Comparison of ENCODE assay signal across 8 mouse cellular contexts in the genomic region with DNA sequence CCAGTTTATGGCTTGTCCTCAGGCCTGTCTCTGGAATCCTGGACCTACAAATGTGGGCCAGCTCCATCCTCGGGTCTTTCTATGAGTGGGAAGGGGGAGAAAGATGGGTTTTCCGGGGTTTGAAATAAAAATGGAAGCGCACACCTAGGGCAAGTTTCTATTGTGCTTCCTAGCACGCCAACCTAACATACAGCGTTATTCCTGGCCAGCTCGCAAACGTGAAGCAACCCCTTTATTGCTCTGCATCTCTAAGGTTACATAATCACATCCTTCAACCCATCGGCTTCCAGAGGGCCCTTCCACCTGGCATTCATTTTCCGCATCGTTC. TPM values are rescaled to one million over a fixed set of nuclear protein-coding genes. Genes with fewer than 3 reads are reported as not detected.
DNase-seq lines count a peak whose midpoint lies in the region; ATAC-seq and TF ChIP-seq lines count a peak whose summit lies in the region.

No protein-coding gene starts in this region.

- peak overlapping the region; percentile 58 for H3K4me3 ChIP-seq in heart, embryonic 11.5 days (ENCODE audit: low read depth, low read length)
- H3K4me3 ChIP-seq in E14TG2a.4 (replicated peaks; ENCODE audit: low read length): peak overlapping the region; percentile 86; the same call in 1 of the 2 replicates
- H3K4me3 ChIP-seq in forebrain, postnatal 0 days (ENCODE audit: low read depth, low read length): peak overlapping the region; percentile 46
- peak overlapping the region; percentile 56 for H3K4me3 ChIP-seq in liver, embryonic 16.5 days (ENCODE audit: low read depth, low read length)

- H3K4me1 ChIP-seq in heart, embryonic 11.5 days (ENCODE audit: control insufficient read depth, insufficient read depth, low read length): 0 out of 2 replicates have a peak, but pooled peaks cover 2% of the 10 kb centered on the region
- H3K4me1 ChIP-seq in E14TG2a.4 (replicated peaks; ENCODE audit: low read depth, low read length): peaks cover 29% of the 10 kb centered on the region
- peaks cover 8% of the 10 kb centered on the region; the same call in 1 of the 2 replicates for H3K4me1 ChIP-seq in forebrain, postnatal 0 days (ENCODE audit: insufficient read depth)
- no peaks in the 10 kb centered on the region; the same call in 1 of the 2 replicates for H3K4me1 ChIP-seq in liver, embryonic 16.5 days (ENCODE audit: control insufficient read depth, low read depth, low read length)

- intact Hi-C loops in heart, postnatal 36 days (cut with DNase I): loop anchor here (5.0 kb wide), 2 partner anchors 46 to 411 kb away; no protein-coding TSS in a partner anchor

- H3K9me3 ChIP-seq in heart, embryonic 11.5 days (replicated peaks; ENCODE audit: control insufficient read depth, low read length): no peaks in the 10 kb centered on the region
- no peaks in the 10 kb centered on the region for H3K9me3 ChIP-seq in E14TG2a.4 (ENCODE audit: low read length)
- H3K9me3 ChIP-seq in forebrain, postnatal 0 days (ENCODE audit: low read length): no peaks in the 10 kb centered on the region
- no peaks in the 10 kb centered on the region for H3K9me3 ChIP-seq in liver, embryonic 16.5 days (replicated peaks; ENCODE audit: control insufficient read depth, low read length)

- H3K27me3 ChIP-seq in heart, embryonic 11.5 days (ENCODE audit: control insufficient read depth, insufficient read depth, low read length): peaks cover 22% of the 10 kb centered on the region; the same call in 1 of the 2 replicates
- peaks cover 36% of the 10 kb centered on the region for H3K27me3 ChIP-seq in E14TG2a.4 (ENCODE audit: insufficient read depth, low read length)
- peaks cover 19% of the 10 kb centered on the region; the same call in 1 of the 2 replicates for H3K27me3 ChIP-seq in forebrain, postnatal 0 days (ENCODE audit: insufficient read depth, low read length)
- peaks cover 37% of the 10 kb centered on the region for H3K27me3 ChIP-seq in liver, embryonic 16.5 days (ENCODE audit: control insufficient read depth, insufficient read depth, low read depth, low read length)

- 20% methylated on average over 10 of the region's 10 CpGs for WGBS in heart, embryonic 11.5 days (ENCODE audit: insufficient replicate concordance)
- 13% methylated on average over 10 of the region's 10 CpGs for WGBS in forebrain, postnatal 0 days
- 21% methylated on average over 10 of the region's 10 CpGs for WGBS in liver, embryonic 16.5 days (ENCODE audit: insufficient replicate concordance)

- peak overlapping the region; percentile 97 for H3K4me2 ChIP-seq in heart, embryonic 11.5 days
- H3K4me2 ChIP-seq in forebrain, postnatal 0 days (ENCODE audit: low read depth): peak overlapping the region; percentile 92
- peak overlapping the region; percentile 72 for H3K4me2 ChIP-seq in liver, embryonic 16.5 days (ENCODE audit: low read depth, low read length)

- DNase-seq in heart, postnatal 36 days: no peak
- DNase-seq in forebrain, postnatal 0 days: no peak
- no peak for DNase-seq in c-Kit-positive CD71-positive TER-119-positive erythroid progenitor cells, embryonic 14.5 days (ENCODE audit: low spot score)
- DNase-seq in adrenal gland, adult 18-20 months (ENCODE audit: low spot score in 2 of 2): no peak

- no peaks in the 10 kb centered on the region for H3K36me3 ChIP-seq in heart, embryonic 11.5 days (ENCODE audit: control insufficient read depth, insufficient read depth, low read length)
- H3K36me3 ChIP-seq in E14TG2a.4 (ENCODE audit: insufficient read depth, low read length): no peaks in the 10 kb centered on the region
- H3K36me3 ChIP-seq in forebrain, postnatal 0 days (ENCODE audit: insufficient read depth): no peaks in the 10 kb centered on the region
- H3K36me3 ChIP-seq in liver, embryonic 16.5 days (ENCODE audit: control insufficient read depth, insufficient read depth): no peaks in the 10 kb centered on the region

- no peak overlapping the region for H3K27ac ChIP-seq in heart, embryonic 11.5 days (ENCODE audit: low read depth, low read length)
- no peak overlapping the region for H3K27ac ChIP-seq in forebrain, postnatal 0 days (ENCODE audit: low read depth, low read length)
- no peak overlapping the region for H3K27ac ChIP-seq in liver, embryonic 16.5 days (ENCODE audit: low read length)

- no peak for TF ChIP-seq CTCF in E14TG2a.4 (conservative IDR thresholded peaks at IDR 0.05; ENCODE audit: low read length)
- no peak for TF ChIP-seq CTCF in forebrain, postnatal 0 days (IDR thresholded peaks at IDR 0.05; ENCODE audit: low read depth)

- H3K9ac ChIP-seq in heart, embryonic 11.5 days (ENCODE audit: low read depth, low read length): no peak overlapping the region
- 0 out of 2 replicates have a peak overlapping the region, but pooled peaks have one; percentile 39 for H3K9ac ChIP-seq in forebrain, postnatal 0 days
- H3K9ac ChIP-seq in liver, embryonic 16.5 days (ENCODE audit: low read depth, low read length): no peak overlapping the region

- no peak for ATAC-seq in heart, embryonic 11.5 days (replicated peaks; ENCODE audit: insufficient number of reproducible peaks, low FRiP score, low TSS enrichment)
- ATAC-seq in forebrain, postnatal 0 days: no peak
- ATAC-seq in liver, embryonic 16.5 days (ENCODE audit: low read depth): no peak
- ATAC-seq in monocyte, adult 5-6 weeks (replicated peaks; ENCODE audit: insufficient number of reproducible peaks, low FRiP score, low TSS enrichment, poor library complexity, severe bottlenecking): no peak

RNA-seq across cellular contexts. Expression of a gene that starts 0.5 kb away (rescaled TPM):
- not detected in 2 replicates for polyA plus RNA-seq in heart, embryonic 11.5 days (2014; fragmentation: Nextera tagmentation; extraction: Ambion mirVana)
- total RNA-seq in heart, postnatal 36 days (2021): not detected
- total RNA-seq in forebrain, postnatal 0 days (2014; rRNA removed): 0.62 and 0.90 TPM in 2 replicates
- 0.21 and 0.31 TPM in 2 replicates for polyA plus RNA-seq in forebrain, postnatal 0 days (2015; fragmentation: Nextera tagmentation; extraction: Ambion mirVana)
- 0.04 TPM in 1 of 2 replicates, not detected in the other for polyA plus RNA-seq in liver, embryonic 16.5 days (2015; fragmentation: Nextera tagmentation; extraction: Ambion mirVana)
- not detected for total RNA-seq in adrenal gland, adult 18-20 months (2021)
- total RNA-seq in monocyte, adult 5-6 weeks (2017): not detected in 3 replicates

RNA-seq across cellular contexts. Expression of a gene that starts 14.8 kb away (rescaled TPM):
- polyA plus RNA-seq in heart, embryonic 11.5 days (2014; fragmentation: Nextera tagmentation; extraction: Ambion mirVana): 35.3 and 44.8 TPM in 2 replicates
- total RNA-seq in heart, postnatal 36 days (2021): 10 to 100 TPM; 21.9 to 29.4 TPM
- 75.1 and 92.7 TPM in 2 replicates for total RNA-seq in forebrain, postnatal 0 days (2014; rRNA removed)
- 23.5 and 28.1 TPM in 2 replicates for polyA plus RNA-seq in forebrain, postnatal 0 days (2015; fragmentation: Nextera tagmentation; extraction: Ambion mirVana)
- 24.1 and 26.4 TPM in 2 replicates for polyA plus RNA-seq in liver, embryonic 16.5 days (2015; fragmentation: Nextera tagmentation; extraction: Ambion mirVana)
- total RNA-seq in adrenal gland, adult 18-20 months (2021): 10 to 100 TPM; 53.8 to 73.0 TPM
- total RNA-seq in monocyte, adult 5-6 weeks (2017): 30.4 to 51.3 TPM (median 32.6 TPM) in 3 replicates

RNA-seq across cellular contexts. Expression of a gene that starts 54.3 kb away (rescaled TPM):
- polyA plus RNA-seq in heart, embryonic 11.5 days (2014; fragmentation: Nextera tagmentation; extraction: Ambion mirVana): 22.7 and 27.4 TPM in 2 replicates
- total RNA-seq in heart, postnatal 36 days (2021): 10 to 100 TPM; 19.3 to 23.9 TPM
- total RNA-seq in forebrain, postnatal 0 days (2014; rRNA removed): 30.9 and 34.2 TPM in 2 replicates
- 17.5 and 23.7 TPM in 2 replicates for polyA plus RNA-seq in forebrain, postnatal 0 days (2015; fragmentation: Nextera tagmentation; extraction: Ambion mirVana)
- polyA plus RNA-seq in liver, embryonic 16.5 days (2015; fragmentation: Nextera tagmentation; extraction: Ambion mirVana): 19.8 and 20.5 TPM in 2 replicates
- 10 to 100 TPM; 36.7 to 47.6 TPM for total RNA-seq in adrenal gland, adult 18-20 months (2021)
- total RNA-seq in monocyte, adult 5-6 weeks (2017): 135 to 157 TPM (median 139 TPM) in 3 replicates
